ENCODE assay signal across 8 mouse cellular contexts in genomic region chr10:120864446-120864845, GRCm38 (mm10). TPM values are rescaled to one million over a fixed set of nuclear protein-coding genes. Genes with fewer than 3 reads are reported as not detected.
DNase-seq lines count a peak whose midpoint lies in the region.

No protein-coding gene starts in this region.

- DNase-seq in gastrocnemius, adult 18-20 months (ENCODE audit: low spot score) = peak; percentile 67
- no peak for DNase-seq in gastrocnemius, postnatal 25 days
- peak; percentile 78 for DNase-seq in CD4-positive, CD25-positive, alpha-beta regulatory T cell, adult 2 months (ENCODE audit: low read depth, low spot score)
- peak; percentile 46 for DNase-seq in cerebellum, adult 8-10 months
- peak; percentile 63 for DNase-seq in gastrocnemius, postnatal 10 days
- DNase-seq in kidney, postnatal 25 days = peak; percentile 67 to 77
- peak; percentile 40 to 53 for DNase-seq in lung, adult 18-20 months
- peak; percentile 73 to 86 for DNase-seq in right cerebral cortex, postnatal 10 days (ENCODE audit: low spot score in 2 of 2)

RNA-seq across cellular contexts. Expression of gene Msrb3, which starts 34.5 kb away (rescaled TPM):
- total RNA-seq in gastrocnemius, adult 18-20 months (2021) = 100 to 1,000 TPM; 120 to 127 TPM
- 100 to 1,000 TPM in 1 of 2 experiments, 10 to 100 TPM in 1; 82.3 to 109 TPM for total RNA-seq in gastrocnemius, postnatal 25 days (2021)
- 10 to 100 TPM; 89.9 to 94.0 TPM for total RNA-seq in gastrocnemius, postnatal 10 days (2021)
